Mouse (Mus musculus): Measurements from ENCODE around the gene Snrnp35.
A peak's percentile ranks its signal among the peaks of the same experiment; 100 is the strongest.

Snrnp35 gene

DNA sequence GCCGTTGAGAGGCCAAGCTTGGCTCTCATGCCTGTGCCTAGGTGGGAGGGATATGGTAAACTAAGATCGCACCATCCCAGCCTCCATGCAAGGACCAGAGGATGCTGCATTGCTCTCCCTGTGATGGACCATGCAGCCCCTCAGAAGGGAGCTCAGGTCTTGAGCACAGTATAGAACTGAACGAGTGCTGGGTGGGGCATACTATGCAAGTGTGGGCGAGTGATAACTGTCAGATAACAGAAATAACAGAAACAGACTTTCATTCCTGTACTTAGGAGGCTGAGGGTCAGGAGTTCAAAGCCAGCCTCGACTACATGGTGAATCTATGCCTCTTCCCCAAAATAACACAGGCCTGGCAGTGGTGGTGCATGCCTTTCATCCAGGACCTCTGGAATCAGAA, 52.1 kb downstream of the Snrnp35 start:
- DNase-seq (ENCODE audit: extremely low read depth, low read depth, low spot score): no peak

DNA sequence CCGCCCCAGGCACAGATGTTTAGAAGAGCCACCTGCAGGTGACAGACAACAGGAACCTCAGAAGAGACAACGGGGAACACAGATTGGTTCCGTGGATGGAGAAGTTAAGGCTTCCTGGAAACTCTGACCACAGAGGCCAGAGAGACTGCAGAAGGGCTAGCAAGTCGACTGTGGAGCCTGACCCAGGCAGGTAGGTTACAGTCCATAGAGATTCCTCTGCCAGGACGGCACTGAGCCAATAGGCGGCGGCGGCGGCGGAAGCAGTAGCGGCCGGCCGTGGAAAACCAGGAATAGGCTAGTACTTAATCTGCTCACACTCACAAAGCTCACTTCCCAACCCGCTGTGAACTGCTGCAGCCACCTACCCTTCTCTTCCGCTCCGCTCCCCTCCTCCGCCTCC, 53.8 kb downstream of the Snrnp35 start:
- no peak for DNase-seq (ENCODE audit: extremely low read depth, low read depth, low spot score)

DNA sequence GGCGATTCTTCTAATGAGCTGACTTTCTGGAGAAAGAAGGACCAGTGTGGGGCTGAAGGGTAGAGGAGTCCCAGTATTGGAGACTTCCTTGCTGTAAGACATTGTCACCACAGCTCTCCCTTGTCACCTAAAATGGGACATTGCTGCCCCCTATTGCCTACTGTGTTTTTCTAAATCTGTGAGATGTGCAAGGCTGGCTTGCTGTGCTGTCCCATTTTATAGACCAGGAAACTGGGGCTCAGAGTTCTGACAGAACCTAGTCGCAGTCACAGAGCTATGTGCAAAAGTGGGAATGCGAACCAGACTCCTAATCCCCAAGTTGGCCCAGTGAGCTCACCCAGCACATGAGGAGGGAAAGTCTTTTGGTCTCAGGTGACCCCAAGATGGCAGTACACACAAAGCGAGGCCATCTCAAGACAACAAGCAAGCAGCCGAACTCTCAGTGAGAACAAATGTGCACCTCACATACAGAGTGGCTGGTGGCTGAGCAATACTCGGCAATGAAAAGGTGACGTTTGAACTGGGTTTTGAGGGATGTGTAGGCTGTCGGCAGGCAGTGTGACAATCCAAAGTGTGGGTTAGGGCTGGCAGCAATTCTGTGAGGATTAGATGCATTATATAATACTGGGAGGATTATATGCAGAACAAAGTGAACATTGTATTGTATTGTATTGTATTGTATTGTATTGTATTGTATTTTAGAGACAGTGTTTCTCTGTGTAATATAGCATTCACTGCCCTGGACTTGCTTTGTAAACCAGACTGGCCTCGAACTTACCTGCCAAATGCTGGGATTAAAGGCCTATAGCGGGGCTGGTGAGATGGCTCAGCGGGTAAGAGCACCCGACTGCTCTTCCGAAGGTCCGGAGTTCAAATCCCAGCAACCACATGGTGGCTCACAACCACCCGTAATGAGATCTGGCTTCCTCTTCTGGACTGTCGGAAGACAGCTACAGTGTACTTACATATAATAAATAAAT, 56.2 kb downstream of the Snrnp35 start:
- no peak for DNase-seq (ENCODE audit: extremely low read depth, low read depth, low spot score)

DNA sequence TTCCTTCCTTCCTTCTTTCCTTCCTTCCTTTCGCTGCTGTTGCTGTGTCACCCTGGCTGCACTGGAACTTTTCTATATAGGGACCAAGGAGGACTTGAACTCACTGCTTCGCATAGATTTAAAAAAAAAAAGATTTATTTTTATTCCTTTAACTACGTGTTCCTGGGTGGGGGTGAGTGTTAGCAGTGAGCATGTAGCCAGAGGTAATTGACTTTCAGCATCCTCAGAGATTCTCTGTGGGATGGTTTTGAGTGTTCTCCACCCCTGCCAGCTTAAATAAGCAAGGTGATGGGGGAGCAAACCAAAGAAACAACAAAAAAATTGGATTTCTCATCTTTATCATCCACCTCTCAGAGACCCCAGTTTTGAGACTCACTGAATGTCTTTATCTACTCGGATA, 57.0 kb downstream of the Snrnp35 start:
- DNase-seq (ENCODE audit: extremely low read depth, low read depth, low spot score): no peak

DNA sequence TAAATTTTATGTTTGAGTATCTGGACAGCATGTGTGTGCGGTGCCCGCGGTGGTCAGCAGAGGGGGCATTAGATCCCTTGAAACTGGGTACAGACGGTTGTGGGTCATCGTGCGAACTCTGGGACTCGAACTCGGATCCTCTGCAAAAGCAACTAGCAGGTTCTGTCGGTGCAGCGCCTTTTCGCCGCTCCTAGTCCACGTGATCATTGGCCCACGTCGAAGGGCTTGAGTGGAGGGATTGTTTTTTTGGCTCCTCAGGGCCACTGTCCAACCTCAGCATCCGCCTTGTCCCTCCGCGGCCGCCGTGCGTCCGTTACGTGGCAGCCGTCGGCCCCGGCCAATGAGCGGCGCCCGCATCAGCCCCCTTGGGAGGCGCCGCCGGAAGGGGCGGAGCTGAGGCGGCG, 57.5 kb downstream of the Snrnp35 start, which contains the start of gene Tmed2:
TSS of gene Tmed2 (plus strand) at position 313 of the 404 bp plus-strand sequence.
- peak; percentile 86 for DNase-seq (ENCODE audit: extremely low read depth, low read depth, low spot score)
